Mouse (Mus musculus): ENCODE measurements around the gene Id4. TPM values are rescaled to one million over a fixed set of nuclear protein-coding genes. Genes with fewer than 3 reads are reported as not detected.

The Id4 gene
- polyA plus RNA-seq, 1 experiment from 2014 or later, result 13.7 TPM

GRCm38 (mm10) chr13:48290427-48290826 lies 29.4 kb downstream of the Id4 start:
- Histone ChIP-seq H3K4me2 (replicated peaks; ENCODE audit: low read depth, low read length) (peak overlapping the region; percentile 18; the same call in 1 of the 2 replicates), H3K4me1 (ENCODE audit: insufficient read depth, low read length) (peaks cover 12% of the 10 kb centered on the region; the same call in 1 of the 2 replicates), H3K27ac (ENCODE audit: low read length) (no peak overlapping the region), H3K9ac (replicated peaks; ENCODE audit: low read length) (no peak overlapping the region), H3K27me3 (ENCODE audit: insufficient read depth, low read length) (no peaks in the 10 kb centered on the region), H3K4me3 (ENCODE audit: low read length) (no peak overlapping the region), H3K36me3 (ENCODE audit: insufficient read depth, low read length) (no peaks in the 10 kb centered on the region), H3K9me3 (ENCODE audit: low read length) (no peaks in the 10 kb centered on the region)
- 26% methylated on average over 13 of the region's 13 CpGs for WGBS
- peak; percentile 19; the same call in 1 of the 2 replicates for ATAC-seq (ENCODE audit: low FRiP score, low TSS enrichment)

- H3K36me3 ChIP-seq (ENCODE audit: insufficient read depth, low read length), result no peaks in the 10 kb centered on the region
- peaks cover 3% of the 10 kb centered on the region; the same call in 1 of the 2 replicates for H3K4me1 ChIP-seq (ENCODE audit: insufficient read depth, low read length)
- WGBS, result 52% methylated on average over 7 of the region's 7 CpGs
- H3K4me3 ChIP-seq (ENCODE audit: low read length), result no peak overlapping the region
- no peaks in the 10 kb centered on the region for H3K27me3 ChIP-seq (ENCODE audit: insufficient read depth, low read length)
- ATAC-seq (ENCODE audit: low FRiP score, low TSS enrichment), result no peak
- H3K9me3 ChIP-seq (ENCODE audit: low read length), result no peaks in the 10 kb centered on the region
- H3K27ac ChIP-seq (ENCODE audit: low read length), result no peak overlapping the region
- H3K4me2 ChIP-seq (replicated peaks; ENCODE audit: low read depth, low read length), result no peak overlapping the region
- no peak overlapping the region for H3K9ac ChIP-seq (replicated peaks; ENCODE audit: low read length)
Observed at GRCm38 (mm10) chr13:48314500-48314899, 53.5 kb downstream of the Id4 start.
